Mouse (Mus musculus) adrenal gland, postnatal 25 days (tissue): ENCODE measurements around the gene Uqcc3. TPM values are rescaled to one million over a fixed set of nuclear protein-coding genes. Genes with fewer than 3 reads are reported as not detected.
"Not testable (repeated sequence)": the region's sequence is repeated elsewhere in the genome, so short reads cannot be mapped to it uniquely, and the experiment has no call there.

Source experiments
- DNase-seq: peaks from one replicate; pipeline ENCODE4 v3.0.0; 2021; ENCODE audit warnings: mixed read lengths
- long read RNA-seq: library from polyadenylated mRNA; stranded (forward); transcript quantifications from one replicate; pipeline ENCODE4 v2.0.0, GENCODE M21; 2021
- total RNA-seq: library from RNA; stranded (reverse); gene quantifications from 2 replicates; pipeline ENCODE4 v1.2.3, GENCODE M21; 2021

The Uqcc3 gene
- 70.0 and 72.2 TPM in 2 replicates for total RNA-seq
- long read RNA-seq, transcript Uqcc3-201 (2 exons, 821 nt) = major isoform, 57 of 57 reads
- long read RNA-seq, partial matches to known transcripts = 0 of 57 reads
- long read RNA-seq, other reads (novel, unspliced or antisense) = 0 of 57 reads

DNA sequence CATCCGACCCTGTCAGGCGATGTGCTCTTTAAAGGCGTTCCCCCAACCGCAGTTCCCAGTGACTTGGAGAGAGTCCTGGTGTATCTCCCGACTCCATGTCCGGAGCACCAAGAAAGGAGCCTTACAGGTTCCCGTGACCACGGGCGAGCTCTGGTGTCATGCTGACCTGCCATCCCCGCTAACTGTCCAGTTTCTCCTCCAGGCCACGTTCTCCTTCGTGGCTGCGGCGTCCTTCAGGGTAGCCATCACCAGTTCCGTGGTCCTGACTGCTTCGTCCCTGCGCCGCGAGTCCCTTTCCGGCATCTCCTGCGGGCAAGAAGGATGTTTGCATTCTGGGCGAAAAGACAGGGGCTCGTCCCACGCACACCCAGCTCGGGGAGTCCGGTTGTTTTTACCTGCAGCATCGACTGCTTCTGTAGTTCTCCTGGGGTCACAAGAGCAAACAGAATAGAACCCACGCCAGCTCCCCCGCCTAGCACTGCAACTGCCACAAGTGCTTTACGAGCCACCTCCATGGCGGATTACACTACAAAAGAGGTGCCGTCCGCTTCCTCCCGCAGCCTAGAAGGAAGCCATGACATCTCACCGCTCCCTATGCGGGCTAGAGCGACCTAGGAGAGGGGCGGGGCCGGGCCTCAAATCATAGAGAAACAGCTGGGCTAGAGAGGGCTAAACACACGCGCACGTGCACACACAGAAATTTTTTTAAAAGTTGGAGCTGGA is at the start of gene Uqcc3:
TSS of gene Uqcc3 (minus strand) at position 613 of the 723 bp plus-strand sequence.
- peak; percentile 88 for DNase-seq

DNA sequence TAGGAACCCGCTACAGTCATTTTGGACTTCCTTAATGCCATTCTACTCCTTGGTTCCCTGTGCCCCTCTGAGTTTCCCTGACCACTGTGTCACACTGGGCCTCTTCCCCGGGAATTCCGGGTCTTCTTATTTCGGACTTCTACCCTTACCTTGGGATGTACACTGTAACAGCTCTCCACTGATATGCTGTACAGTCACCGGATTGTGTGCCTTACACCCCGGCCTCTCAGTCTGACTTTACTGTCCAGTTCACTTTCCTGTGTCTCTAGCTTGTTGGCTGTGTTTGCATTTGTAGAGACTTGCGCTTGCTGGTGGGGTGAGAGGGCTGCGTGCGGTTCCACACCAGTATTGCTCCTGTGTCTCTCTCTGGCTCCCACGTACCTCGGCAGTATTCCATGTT is 49.4 kb upstream of the Uqcc3 start:
- DNase-seq = no peak

DNA sequence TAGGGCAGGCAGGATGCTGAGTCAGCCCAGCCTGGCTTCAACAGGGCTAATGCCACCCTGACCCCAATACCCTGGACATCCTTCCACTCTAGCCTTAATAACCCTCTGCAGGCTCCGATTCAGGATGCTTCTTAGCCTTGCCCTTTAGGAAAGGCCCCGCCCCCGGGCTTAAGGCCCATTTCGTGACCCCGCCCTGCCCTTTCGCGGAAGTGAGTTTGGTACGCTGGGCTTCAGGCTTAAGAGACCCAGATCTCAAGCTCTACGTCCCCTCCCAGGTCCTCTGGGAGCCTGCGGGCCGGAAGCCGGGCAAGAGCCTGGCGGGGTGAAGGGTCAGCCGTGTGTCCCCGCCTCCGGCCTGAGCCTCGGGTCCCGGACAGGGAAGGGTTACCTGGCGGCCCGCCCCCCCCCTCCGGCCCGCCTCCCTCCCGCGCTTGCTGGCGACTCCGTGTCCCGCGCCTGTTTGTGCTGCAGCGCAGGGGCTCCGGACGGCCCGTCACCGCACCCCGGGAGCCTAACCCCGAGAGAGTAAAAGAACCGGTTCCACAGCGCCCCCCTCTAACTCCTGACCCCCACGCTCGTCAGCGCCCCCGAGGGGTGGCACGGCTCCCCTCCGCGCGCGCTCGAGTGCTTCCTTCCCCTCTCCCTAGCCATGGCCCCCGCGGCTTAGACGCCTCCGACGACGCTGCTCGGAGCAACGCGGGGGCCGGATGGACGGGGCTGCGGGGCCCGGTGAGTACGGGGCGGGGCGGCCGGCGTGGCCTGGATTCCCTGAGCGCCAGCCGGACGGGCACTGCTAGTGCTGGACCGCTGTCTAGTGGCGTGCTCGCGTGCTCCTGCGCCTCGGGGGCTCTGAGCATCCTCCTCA is 48.7 kb upstream of the Uqcc3 start, which contains the start of the genes Rom1 and Eml3:
TSS of gene Rom1 (minus strand) at position 133 of the 865 bp plus-strand sequence.
TSS of gene Eml3 (plus strand) at position 329 of the 865 bp plus-strand sequence.
- peak; percentile 90 for DNase-seq

DNA sequence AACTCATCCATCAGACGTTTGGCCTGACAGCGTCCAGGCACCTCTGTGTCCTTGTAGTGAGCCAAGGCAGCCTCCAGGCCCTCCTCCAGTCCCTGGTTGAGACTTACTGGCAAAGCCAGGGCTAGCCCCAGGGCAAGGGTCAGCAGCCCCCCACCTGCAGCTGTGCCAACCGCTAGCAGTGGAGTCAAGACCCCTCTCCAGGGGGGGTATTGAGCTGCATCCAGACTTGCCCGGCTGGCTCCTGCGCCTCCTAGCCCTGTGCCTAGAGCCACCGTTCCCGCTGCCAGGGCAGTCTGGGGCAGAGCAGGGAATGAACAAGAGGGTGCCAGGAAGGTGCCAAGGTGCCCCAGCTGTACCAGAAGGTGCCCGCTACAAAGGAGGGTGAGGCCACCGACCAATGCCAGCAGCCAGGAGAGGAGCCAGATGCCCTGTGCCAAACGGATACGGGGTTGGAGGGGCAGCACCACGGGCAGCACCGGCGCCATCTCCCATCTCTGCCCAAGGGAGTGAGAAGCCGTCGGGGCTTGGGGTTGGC is 48.0 kb upstream of the Uqcc3 start:
- no peak for DNase-seq

DNA sequence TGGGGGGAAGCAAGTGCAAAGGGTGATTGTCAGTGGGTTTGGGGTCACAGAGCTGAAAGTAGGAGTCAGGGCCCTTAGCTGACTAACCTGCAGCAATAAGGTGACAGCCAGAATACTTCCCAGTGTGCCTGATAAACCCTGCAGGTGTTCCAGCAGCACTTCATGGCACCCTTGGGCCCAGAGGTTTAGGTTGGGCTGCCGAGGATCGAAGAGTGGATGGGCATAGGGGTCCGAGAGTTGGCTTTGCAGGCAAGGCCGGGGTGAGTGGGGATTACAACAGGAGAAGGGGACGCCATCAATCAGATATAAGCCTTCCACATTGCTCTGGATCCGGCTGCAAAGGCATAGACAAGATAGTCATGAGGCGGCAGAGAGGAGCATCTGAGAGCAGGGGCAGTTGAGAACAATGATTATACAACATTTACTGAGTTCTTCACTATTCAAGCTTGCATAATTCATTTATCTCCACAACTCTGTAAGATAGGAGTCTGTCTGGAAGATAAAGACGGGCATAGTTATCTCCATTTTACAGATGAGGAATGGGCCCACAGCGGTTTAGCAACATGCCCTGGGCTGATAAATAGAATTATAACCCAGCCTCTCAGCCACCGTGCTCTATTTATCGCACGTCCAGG is 47.3 kb upstream of the Uqcc3 start:
- no peak for DNase-seq

DNA sequence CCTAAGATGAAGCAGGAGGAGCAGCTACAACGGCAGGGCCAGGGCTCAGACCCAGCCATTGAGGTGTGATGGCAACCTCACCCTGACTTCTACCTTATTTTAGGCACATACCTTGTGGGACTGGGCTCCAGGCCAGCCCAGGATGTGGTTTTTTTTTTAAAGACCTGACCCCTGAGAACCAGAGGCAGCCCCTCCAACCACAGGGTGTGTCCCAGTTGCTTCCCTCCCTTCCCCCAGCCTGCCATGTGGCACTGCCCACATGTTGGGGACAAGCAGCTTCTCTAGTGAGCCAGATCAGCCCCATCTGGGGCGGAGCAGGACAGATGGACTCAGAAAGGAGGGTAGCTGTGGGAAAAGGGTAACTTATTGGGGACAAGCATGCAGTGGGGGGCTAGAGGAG is 46.0 kb upstream of the Uqcc3 start:
- DNase-seq = no peak

DNA sequence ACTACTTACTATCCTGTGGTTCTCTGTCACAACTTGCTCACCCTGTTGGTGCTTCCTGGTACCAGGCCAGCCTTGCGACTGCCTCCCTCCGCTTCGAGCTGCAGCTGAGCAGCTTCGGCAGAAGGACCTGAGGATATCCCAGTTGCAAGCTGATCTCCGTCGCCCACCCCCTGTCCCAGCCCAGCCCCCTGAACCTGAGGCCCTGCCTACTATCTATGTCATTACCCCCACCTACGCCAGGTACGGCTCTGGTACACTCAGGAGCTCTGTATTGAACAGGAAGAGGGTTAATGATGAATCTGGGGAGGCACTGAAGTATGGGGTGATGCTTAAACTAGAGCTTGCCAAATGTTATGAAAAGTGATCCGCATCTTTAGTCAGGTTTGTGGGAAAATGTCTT is 41.0 kb upstream of the Uqcc3 start:
- DNase-seq = no peak

DNA sequence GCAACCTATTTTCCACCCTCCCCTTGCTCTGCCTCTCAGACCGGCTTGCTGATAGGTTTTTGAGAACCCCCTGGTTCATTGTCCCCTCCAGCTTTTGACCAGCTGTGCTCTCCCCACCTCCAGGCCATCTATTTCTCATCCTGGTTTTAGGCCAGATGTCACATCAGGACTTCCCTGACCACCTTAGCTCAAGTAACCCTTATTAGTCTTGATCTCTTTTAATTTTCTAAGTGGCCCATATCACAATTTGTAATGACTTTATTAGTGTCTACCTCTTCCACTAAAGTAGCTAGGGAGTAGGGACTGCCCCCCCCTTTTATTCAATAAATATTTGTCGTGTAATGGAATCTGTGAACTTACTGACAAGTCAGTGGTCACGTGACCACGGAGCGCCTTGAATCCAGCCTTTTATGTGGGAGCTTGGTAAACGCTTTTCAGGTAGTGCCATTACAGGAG is 40.1 kb upstream of the Uqcc3 start:
- DNase-seq = no peak

DNA sequence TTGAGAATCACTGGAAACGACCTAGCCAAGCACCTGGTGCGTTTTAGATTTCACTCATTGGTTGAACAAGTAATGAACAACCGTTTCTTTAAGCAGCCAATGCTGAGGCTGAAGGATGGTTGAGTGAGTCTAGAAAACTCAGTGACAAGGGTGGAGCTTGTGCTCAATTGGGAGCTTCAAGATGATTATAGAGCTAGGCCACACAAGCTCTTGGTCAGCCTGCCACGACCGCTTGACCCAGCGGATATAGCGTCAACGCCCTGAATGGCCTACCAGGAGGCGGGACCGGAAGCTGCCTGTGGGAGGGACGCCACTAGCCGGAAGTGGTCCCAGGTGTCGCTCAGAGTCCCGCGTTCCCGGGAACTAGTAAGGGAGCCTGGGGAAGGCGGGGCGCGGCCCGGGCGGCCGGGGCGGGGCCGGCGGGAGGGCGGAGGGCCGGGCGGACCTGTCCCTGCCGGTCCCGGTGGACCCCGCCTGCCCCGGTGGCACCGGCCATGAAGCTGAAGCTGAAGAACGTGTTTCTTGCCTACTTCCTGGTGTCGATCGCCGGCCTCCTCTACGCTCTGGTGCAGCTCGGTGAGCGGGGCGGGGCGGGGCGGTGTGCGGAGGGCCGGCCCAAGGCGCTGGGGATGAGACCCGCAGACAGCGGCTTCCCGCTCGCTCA is 39.5 kb upstream of the Uqcc3 start, which contains the start of gene B3gat3:
TSS of gene B3gat3 (plus strand) at position 302 of the 664 bp plus-strand sequence.
- DNase-seq = peak; percentile 95

DNA sequence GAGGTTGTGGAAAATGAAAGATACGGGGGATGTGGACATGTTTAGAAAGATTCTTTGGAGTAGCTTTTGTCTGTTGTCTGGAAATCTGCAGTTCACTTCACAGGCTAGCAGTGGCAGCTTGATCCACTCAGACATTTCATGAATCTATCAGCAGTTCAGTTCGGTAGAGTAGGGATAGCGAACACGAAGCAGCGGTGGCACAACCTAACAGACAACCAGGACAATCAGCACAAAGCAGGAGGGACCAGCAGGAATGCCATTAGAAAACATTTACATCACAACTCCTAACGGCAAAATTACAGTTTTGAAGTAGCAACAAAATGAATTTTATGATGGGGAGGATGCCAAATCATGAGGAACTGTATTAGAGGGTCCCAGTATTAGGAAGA is 39.0 kb upstream of the Uqcc3 start:
- no peak for DNase-seq

DNA sequence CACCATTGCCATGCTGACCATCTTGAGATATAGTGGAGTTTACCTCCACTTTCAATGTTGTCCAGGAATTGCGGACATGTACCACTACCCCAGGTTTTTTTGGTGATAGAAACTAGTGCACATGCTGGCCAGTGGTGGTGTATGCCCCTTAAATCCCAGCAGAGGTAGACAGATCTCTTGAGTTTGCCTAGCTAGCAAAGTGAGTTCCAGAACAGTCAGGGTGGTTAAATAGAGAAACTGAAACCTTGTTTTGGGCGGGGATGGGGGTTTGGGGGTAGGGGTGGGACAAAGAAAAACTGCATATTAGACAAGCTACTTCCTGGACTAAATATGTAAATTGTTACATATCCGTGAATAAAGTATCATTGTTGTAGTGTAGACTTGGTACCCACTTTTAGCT is 38.3 kb upstream of the Uqcc3 start:
- no peak for DNase-seq

DNA sequence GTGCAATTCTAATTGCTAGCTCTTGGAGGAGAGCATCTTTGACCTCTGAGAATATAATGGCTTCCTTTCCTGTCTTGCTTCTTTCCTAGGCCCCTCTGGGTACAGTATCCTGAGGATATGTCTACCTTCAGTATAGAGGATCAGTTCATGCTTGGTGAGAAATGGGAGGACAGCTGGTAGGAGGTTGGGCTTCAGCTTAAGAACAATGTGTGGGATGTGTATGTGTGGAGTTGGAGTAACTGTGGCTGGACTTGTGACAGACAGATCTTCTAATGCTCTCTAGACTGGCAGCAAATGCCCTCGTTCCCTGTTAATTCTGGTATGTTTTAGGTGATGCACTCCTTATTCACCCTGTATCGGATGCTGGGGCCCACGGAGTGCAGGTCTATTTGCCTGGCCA is 33.5 kb upstream of the Uqcc3 start:
- no peak for DNase-seq

DNA sequence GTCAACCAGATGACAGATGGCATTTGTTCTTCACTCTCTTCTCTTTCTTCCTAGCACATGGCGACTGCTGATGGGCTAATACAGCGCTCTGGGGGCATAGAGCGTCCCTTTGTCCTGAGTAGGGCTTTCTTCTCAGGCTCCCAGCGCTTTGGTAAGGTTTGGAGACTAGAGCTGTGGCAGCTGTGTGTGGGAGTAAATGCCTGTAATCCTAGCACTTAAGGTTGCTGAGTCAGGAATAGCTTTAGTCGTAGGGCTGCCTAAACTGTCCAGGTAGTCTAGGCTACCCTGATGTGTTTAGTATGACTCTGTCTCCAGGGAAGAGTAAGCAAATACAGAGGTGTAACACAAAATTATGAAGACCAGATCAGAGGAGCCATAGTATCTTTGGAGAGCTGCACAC is 31.1 kb upstream of the Uqcc3 start:
- no peak for DNase-seq

DNA sequence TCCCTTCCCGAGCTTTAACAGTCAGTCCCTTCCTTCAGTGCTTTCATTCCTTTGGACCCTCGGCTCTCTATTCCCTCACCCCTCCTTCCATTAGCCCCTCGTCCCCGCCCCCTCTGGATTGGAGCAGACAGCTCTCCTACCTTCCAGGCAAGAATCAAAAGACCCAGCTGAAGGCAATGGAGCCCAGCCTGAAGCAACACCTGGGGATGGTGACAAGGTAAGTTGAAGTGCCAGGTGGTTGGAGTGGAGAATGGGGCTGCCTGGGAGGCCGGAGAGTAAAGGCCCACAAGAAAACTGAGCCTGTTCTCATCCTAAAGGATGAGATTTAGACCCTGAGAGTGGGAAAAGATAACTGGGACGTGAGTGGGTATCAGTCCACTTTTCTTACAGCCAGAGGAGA is 27.8 kb upstream of the Uqcc3 start:
- no peak for DNase-seq

DNA sequence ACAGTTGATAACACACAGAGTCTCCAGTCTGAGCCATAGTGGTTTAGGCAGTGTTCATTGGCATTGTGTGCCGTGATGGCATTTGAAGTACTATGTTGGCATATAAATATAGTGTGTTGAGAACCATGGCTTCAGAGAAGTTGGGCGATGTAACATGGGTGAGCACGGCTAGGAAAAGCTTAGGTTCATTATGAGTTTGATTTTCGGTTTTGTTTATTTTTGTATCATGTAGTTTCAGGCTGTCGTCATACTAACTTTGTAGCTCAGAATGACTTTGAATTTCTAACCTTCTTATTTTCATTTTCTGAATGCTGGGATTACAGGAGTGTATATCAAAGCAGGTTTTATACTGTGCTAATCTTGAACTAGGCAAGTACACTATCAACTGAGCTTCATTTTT is 22.7 kb upstream of the Uqcc3 start:
- DNase-seq = no peak

DNA sequence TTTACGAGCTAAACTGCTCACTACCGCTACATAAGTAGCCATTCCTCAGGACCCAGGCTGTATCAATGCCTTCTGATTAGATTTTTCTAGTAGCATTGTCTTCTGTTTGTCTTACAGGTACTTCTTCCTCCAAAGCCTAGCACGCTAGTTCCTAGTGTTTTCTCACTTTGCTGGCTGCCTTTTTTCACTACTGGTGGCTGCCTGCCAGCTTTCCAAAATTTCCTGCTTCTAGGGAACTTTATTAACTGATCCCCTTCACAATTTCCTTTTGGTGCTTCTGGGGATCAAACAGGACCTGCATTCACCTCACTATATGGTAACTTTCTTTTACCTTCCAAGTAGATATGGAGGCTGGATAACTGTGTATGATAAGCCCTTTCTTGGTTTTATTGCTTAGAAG is 18.4 kb upstream of the Uqcc3 start:
- DNase-seq = no peak

DNA sequence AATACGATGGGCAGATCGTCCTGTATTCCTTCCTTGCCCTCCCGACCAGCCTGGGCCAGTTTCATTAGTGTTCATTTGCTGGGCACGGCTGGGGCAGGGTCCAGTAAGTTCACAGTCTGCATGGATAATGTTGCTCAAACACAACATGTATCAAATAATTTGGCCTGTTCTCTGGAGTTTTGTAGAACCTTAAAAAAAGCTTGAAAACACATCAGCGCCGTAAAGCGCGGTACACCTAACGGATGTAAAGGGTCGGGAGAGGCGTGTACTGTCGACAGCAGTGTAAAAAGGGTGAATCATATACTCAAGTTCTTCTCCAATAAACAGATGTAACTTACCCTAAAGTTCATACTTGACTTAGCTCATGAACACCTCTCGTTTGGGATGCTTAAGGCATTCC is 17.9 kb upstream of the Uqcc3 start:
- no peak for DNase-seq

DNA sequence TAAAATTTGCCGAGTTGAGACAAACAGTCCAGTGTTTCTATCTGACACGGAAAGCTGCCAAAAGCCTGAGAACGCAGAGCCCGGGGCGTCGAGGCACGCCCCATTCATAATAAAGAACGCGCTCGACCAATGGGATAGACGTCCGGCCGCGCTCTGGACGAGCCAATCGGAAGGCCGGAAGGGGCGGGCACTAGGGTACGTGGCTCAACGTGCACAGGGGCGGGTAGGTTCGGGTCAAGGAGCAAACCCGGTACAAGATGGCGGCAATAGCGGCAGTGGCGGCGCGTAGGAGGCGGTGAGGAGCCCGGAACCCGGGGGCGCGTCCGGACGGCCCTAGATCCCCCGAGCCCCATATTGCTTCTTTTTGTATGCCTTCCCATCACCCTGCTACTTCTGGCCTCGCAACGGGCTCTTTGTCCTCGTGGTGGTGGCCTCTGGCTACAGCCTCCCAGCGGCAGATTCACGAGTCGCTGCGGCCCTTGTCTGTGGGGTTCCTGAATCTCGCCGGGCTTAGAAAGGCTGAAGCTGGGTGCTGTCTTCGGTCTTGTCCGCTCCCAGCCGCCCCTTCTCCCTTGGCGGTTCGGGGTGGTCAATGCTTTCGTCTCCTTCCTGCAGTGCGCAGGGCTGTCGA is 17.3 kb upstream of the Uqcc3 start, which contains the start of gene Ganab:
TSS of gene Ganab (plus strand) at position 207 of the 631 bp plus-strand sequence.
- DNase-seq = peak; percentile 94

DNA sequence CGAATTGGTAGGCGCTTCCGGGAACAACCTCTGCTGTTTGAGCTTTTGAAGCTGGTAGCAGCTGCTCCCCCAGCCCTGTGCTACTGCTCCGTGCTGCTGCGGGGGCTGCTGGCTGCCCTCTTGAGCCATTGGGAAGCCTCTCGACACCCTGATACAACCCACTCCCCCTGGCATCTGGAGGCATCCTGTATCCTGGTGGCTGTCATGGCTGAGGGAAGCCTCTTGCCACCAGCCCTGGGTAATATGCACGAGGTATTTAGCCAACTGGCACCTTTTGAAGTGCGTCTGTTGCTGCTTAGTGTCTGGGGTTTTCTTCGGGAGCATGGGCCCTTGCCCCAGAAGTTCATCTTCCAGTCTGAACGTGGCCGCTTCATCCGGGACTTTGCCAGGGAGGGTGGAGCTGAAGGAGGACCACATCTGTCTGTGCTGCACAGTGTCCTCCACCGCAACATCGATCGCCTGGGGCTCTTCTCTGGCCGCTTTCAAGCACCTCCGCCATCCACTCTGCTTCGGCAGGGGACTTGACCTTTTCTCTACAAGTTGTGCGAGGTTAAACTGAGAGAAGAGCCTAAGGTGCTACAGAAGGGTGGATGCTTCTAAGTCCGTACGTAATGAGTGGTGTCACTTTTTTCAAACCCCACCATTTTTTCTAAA is 16.6 kb upstream of the Uqcc3 start:
- peak; percentile 60 for DNase-seq

DNA sequence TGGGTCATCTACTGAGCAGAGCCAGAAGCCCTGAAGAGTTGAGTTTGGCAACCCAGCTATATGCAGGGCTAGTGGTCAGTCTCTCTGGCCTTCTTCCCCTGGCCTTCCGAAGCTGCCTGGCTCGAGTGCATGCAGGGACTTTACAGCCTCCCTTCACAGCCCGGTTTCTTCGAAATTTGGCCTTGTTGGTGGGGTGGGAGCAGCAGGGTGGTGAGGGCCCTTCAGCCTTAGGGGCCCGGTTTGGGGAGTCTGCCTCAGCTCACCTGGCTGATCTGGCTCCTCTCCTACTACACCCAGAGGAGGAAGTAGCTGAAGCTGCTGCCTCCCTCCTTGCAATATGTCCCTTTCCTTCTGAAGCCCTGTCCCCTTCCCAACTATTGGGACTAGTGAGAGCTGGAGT is 15.5 kb upstream of the Uqcc3 start:
- not testable (repeated sequence) for DNase-seq
